ENCODE assay signal across 13 mouse cellular contexts in the genomic region with DNA sequence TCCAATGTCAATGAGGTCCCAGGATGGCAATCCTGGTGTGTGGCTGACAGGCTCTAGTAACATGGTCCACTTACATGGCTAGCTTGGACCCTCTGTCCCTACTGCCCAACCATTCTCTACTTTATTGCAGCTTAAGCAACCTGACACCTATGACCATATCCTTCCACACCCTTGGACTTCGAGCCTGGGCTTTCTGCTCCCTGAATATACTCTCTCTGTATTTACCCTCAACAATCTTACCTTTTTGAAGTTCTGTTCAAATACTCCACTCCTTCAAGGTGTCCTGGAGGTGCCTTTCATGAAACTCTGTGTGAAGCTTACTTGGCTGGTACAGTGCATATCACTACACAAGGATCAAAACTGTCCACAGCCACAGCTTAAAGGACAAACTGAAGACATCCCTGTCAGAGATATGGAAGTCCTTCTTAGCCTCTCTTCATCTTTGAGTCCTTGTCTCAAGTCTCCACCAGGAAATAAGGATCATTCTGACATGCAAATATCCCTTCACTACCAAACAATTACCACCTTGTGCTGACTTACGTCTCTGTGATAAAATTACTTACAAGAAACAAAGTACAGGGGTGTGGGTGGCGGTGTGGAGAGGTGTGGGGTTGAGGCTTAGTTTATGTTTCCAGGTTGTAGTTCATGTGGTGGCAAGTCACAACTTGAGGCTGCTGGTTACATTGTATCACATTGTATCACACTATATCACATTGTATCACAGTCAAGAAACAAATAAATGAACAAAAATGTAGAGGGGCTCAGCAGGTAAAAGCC.
"Had no signal": no experiment of that assay in that cellular context is flagged by ENCODE, and none has a peak within 500 bp of the region (broad histone marks: within the 10 kb centered on the region; RNA-seq: fewer than 3 reads in every experiment).

No protein-coding gene starts in this region.

- H3K36me3 ChIP-seq: limb, embryonic 15.5 days; liver, embryonic 13.5 days; neural tube, embryonic 13.5 days had no signal

- H3K4me3 ChIP-seq: limb, embryonic 15.5 days; liver, embryonic 13.5 days; neural tube, embryonic 13.5 days had no signal

- H3K9ac ChIP-seq: limb, embryonic 15.5 days; liver, embryonic 13.5 days; liver, postnatal 0 days; neural tube, embryonic 13.5 days had no signal

- ATAC-seq: hindbrain, embryonic 16.5 days; inflammation-experienced regulatory T-cells, adult 6 months; liver, postnatal 0 days had no signal

- H3K27me3 ChIP-seq: limb, embryonic 15.5 days; liver, embryonic 13.5 days; neural tube, embryonic 13.5 days had no signal

- H3K9me3 ChIP-seq: limb, embryonic 15.5 days; liver, embryonic 13.5 days; neural tube, embryonic 13.5 days had no signal

- DNase-seq: kidney, adult 8-10 months; kidney, postnatal 25 days; layer of hippocampus, adult 9-11 months; layer of hippocampus, postnatal 36 days; liver, embryonic 13.5 days; liver, postnatal 0 days; midbrain, embryonic 14.5 days; right cerebral cortex, postnatal 14 days; thymus, postnatal 4 days had no signal

- H3K27ac ChIP-seq: limb, embryonic 15.5 days; liver, embryonic 13.5 days; neural tube, embryonic 13.5 days had no signal

- H3K4me2 ChIP-seq: limb, embryonic 15.5 days; liver, embryonic 13.5 days; neural tube, embryonic 13.5 days had no signal
